Mouse (Mus musculus) c-Kit-positive CD71-negative TER-119-negative erythroid progenitor cells, embryonic 14.5 days (primary cell): ENCODE results near the gene Ppp2r5a.
A peak's percentile ranks its signal among the peaks of the same experiment; 100 is the strongest.

Experiments used
- DNase-seq: peaks from one replicate; pipeline ENCODE4 v3.0.0-alpha.2; 2013; ENCODE audit warnings: low read depth

The Ppp2r5a gene

DNA sequence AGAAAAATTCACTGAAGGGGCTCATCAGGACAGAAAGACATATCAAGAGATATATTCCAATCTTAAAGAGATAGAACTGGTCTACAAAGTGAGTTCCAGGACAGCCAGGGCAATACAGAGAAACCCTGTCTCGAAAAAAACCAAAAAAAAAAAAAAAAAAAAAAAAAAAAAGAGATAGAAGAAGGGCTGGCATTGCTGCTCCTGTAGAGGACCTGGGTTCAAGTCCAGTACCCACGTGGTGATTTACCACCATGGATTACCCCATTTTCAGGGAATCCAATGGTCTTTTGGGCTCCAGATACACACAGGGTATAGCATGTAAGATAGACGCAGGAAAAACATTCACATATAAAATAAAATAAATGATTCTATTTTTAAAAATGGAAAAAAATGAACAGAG is 22.2 kb downstream of the Ppp2r5a start:
- no peak for DNase-seq

DNA sequence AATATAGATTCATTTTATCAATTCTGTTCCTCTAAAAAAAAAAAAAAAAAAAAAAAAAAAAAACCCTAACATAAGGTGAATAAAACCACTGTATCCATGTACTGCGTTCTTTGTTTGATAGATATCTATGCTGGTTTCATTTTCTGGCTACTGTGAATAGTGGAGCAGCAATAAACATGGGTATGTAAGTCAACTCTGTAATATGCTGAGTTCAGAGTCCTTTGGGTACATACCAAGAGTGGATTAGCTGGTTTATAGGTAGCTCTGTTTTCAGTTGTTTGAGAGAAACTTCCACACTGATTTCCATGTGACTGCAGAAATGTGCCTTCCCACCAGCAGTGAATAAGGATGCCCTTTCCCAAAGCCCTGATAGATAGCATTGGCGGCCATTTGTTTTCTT is 25.0 kb downstream of the Ppp2r5a start:
- no peak for DNase-seq

DNA sequence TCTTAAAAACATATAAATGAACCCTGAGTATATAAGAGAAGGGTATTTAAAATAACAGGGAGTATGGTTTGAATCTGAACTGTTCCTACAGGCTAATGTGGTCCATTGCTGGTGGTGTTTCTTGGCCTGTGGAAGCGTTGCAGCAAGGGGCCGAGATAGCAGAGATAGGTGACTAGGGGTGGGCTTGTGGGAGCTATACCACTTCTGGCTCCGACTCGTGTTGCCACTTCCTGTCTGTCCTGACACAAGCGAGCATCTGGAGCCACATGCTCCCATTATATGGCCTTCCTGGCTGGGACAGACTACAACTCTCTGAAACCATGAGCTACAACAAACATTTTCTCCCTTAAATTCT is 27.5 kb downstream of the Ppp2r5a start:
- no peak for DNase-seq

DNA sequence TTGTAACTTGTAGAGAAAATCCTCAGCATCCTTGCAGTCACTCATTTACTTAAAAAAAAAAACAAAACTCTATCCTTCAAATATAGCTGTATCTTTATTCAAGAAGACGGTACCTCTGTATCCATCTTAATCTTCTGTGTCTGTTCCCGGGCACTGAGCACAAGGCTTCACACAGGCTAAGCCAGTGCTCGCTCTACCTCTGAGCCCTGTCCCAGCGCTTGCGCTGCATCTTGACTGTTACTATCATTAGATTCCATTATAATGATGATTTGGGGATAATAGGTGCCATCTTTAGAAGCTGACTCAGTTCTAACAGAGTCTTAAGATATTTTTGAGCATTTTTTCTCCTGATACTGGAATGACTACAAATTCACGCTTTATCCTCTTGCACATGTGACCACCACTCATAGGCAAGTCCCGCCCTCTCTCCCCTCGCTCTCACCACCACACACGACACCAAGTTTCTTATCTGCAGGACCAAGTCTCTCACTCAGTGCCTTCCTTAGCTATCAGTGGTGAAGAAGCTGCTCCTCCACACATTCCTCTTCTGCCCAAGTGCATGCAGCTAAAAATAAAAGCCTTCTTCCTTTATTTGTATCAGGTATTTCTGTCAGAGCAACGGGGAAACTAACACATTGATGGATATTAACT is 28.0 kb downstream of the Ppp2r5a start:
- DNase-seq, result no peak

DNA sequence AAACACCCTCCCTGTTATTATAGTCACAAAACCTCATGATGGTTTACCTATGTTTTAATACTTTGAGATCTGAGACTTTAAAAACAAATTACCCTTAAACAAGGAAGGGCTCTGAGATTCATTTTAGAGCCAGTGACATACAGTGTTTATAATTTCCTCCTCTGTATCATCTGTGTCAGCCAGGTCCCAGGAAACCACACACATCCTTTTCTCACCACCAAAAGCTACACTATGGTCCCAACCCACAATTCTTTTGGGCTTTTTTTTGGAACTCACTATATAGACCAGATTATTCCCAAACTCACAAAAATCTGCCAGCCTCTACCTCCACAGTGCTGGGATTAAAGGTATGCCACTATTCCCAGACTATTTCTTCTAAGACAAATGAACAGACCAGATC is 33.9 kb downstream of the Ppp2r5a start:
- no peak for DNase-seq

DNA sequence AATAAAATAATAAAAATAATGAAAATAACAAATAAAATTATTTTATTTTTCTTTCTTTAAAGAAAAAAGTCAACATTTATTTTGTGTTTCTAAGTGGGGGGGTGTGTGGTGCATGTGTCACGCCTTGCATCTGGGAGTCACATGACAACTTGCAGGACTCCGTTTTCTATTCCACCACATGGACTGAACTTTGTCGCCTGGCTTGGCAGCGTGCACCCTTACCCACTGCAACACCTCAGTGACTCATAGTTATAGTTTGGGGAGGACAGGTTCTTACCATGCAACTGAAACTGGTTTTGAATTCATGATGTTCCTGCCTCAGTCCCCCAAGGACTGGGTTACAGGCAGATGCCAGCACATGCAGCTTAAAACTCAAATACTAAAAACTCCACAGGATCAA is 34.9 kb downstream of the Ppp2r5a start:
- DNase-seq, result no peak

DNA sequence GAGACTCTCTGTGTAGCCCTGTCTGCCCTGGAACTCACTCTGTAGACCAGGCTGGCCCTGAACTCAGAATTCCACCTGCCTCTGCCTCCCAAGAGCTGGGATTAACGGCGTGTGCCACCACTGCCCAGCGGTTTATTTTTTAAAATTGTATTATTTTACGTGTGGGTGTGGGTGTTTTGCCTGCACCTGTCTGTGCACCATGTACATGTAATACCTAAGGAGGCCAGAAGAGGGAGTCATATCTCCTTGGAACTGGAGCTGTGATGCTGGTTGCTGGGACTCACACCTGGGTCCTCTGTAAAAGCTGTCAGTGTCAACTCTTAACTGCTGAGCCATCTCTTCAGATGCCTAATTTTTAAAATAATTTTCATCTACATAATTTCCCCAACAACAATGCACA is 38.6 kb downstream of the Ppp2r5a start:
- DNase-seq, result peak; percentile 53

DNA sequence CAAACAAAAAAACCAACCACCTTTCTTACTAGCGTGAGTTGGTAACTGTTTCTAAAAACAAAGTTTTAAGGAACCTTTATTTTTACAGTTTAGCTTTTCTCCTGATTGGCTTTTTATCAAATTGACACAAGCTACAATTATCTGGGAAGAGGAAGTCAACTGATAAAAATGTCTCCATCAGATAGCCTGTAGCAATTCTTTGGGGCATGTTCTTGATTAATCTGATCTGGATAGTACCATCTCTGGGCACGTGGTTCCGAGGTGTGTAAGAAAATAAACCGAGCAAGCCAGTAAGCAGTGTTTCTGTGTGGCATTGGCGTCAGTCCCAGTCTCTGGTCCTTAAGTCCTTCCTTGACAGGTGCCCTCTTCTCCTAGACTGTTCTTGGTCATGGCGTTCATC is 40.7 kb downstream of the Ppp2r5a start:
- no peak for DNase-seq

DNA sequence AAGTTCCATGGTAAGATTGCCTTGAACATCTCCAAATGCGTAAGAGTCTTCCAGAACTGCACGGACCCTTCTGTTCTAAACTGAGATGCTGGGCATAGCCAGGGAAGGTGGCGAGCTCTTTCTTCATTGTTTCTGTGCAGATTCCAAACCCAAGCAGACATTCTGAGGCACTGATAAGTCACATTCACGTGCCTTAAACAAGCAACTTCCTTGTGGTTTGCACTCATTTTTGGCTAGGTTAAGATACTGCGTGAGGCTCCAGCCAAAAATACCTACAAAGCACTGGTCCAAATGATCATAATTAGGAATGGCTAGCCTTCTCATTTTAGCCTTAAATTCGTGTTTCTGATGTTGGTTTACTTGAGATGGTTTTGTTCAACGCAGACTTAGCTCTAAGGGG is 43.6 kb downstream of the Ppp2r5a start:
- no peak for DNase-seq

DNA sequence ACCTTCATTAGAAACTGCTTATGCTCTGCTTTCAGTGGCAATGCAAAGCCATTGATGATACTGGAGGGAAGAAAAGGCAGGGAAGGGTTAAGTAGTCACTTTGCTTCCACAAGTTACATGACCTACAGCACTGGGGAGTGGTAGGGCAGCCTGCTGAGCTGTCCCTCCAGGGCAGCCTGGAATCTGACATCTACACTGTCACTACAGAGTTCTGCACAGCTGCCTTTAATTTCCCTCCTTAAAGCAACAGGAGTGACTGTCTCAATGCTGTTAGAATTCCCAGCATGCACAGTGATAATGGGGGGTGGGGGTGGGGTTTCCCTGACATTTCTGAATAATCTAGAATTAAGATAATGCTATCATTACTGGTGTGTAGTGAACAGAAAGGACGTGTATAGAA is 46.1 kb downstream of the Ppp2r5a start:
- DNase-seq, result no peak

DNA sequence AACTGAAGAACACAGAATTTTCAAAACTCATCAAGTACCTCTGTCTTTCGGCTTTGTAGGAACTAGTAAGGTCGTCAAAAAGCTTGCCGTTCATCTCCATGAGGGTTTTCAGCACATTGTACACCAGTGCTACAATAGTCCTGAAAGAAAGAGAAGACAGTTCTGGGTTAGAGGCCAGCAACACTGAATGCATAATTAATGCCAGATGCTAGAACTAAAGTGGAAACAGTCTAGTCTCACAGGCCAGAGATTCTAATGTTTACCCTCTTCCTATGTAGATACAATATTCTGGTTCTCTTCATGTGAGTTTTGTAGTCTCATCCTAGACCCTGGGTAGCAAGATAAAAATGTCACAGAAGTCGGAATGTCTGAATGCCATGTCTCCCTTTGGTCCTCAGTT is 49.2 kb downstream of the Ppp2r5a start:
- no peak for DNase-seq

DNA sequence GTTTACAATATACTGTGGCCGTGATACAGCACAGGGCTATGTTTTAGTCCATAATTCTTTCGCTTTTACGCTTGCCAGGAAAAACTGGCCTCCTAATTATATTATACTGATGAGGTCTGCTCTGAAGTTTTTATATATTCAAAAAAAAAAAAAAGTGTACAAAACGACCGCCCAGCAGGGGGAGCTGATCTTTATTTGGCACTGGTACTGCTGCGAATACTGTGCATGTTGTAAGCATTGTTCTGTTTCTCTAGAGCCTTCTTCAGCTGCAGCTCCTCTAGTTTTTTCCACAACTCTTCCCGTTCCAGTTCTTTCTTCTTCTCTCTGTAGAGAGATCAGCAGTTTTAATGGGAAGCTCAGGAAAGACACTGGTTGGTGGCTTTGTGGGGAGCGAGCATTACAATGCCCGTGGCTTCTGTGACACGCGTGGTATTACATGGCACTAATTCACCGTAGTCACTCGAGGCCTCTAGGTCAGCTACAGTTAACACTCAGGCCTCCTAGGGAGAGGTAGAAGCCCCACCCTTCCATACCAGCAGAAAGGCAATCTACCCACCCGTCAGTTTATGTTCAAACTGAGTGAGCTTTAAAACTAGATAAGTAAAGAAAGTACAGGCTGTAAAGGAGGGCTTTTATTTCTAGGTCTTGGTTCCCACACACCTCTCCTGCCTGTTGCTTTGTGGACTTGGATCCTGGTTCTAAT is 50.1 kb downstream of the Ppp2r5a start:
- DNase-seq, result no peak

DNA sequence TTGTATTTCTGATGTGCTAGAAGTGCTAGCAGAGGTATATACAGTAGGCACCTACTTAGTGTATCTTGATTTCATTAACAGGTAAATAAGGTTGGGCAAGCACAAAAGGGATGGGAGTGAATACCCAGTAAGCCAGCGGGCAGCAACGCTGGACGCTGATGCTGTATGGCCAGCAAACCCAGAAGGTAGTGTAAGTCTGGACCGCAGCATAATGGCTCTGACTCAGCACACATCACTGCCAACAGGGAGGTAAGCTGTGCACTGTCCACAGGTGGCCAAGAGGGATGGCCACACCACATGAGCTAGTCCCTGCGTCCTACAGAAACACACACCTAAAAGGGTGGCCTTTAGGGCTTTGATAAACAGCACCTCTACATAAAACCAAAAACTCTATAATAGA is 52.7 kb downstream of the Ppp2r5a start:
- DNase-seq, result no peak

DNA sequence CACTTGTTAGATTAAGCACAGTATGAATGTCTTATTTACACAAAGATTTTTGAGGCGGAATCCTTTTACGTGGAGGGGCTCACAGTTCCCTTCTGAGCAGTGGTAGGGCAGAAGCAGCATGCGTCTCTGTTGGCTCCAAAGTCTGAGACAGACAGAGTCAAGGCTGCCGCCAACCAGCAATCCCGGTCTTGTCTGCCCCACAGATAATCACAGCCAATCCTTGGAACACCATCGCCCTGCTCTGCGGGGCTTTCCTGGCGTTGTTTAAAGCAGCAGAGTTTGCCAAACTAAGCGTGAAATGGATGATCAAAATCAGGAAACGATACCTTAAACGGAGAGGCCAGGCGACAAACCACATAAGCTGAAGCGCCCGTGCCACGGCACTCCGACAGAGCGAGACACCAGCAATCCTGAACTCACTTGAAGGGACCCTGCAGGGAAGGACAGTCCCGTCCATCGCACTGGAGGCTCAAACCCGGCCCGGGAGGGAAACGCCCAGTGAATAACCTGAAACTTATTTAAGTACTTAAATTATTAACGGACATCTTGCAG is 53.5 kb downstream of the Ppp2r5a start:
- no peak for DNase-seq

DNA sequence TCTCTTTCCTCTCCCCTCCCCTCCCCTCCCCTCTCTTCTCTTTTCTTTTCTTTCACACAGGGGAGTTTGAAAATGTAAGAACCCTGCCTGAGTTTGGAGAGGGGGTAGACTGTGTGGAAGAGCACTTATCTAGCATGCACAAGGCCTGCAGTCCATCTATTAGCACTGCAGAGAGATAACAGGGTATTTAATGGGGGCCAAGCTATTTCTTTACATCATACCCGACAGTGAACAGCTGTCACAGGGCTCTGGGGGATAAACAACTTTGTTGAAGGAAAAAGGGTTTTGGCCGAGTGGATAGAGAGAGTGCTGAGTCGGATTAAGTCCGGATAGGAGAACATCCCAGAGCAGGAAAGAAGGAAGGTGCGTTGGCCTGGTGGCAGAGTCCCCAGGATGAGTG is 54.1 kb downstream of the Ppp2r5a start:
- DNase-seq, result no peak

DNA sequence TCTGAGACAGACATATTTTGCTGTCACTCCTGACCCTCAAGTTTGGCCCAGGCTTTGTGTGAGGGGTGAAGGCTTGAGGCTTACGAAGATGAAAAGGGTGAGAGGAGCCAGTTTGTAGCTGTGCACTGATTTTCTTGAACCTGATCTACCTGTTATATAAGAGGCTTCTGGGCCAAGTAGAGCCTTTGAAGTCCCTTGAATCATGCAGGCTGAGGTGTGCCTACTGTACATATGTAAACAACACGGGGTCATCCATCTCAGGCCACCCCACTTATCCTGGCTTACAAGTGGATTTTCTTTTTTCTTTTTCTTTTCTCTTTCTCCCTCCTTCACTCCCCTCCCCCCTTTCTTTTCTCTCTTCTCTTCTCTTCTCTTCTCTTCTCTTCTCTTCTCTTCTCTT is 54.5 kb downstream of the Ppp2r5a start:
- no peak for DNase-seq

DNA sequence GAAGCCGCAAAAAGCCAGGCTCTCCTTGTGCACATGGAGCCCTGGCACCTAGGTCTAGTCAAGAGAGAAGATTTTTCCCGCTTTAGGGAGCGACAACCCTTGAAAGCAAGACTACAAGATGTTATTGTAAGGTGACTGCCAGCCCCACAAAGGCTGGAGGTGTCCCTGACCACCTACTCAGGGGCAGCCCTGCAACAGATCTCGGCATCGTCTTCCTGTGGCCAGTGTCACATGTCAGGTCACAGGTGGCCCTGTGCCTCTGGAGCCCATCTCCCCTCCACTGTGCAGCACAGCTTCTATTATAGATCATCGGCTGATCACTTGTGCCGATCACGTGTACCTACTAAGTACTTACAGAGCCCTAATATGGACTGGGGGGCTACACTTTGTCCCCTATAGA is 55.5 kb downstream of the Ppp2r5a start:
- no peak for DNase-seq

DNA sequence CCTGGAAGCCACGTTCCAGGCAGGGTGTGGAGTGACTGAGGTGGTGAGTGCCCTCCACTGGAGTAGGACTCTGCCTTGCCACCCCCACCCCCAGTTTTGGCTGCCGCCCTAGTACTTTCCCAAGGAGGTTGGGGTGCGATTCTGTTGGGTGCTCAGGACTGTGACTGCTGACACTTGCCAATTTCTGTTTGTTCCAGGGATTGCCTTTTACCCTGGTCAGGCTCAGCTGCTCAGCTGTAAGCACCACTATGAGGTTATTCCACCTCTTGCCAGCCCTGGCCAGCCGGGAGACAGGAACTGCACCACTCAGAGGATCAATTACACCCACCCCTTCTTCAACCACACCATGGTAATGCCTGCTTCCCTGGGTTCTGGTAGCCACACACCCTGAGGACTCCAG is 62.5 kb downstream of the Ppp2r5a start:
- DNase-seq, result no peak

DNA sequence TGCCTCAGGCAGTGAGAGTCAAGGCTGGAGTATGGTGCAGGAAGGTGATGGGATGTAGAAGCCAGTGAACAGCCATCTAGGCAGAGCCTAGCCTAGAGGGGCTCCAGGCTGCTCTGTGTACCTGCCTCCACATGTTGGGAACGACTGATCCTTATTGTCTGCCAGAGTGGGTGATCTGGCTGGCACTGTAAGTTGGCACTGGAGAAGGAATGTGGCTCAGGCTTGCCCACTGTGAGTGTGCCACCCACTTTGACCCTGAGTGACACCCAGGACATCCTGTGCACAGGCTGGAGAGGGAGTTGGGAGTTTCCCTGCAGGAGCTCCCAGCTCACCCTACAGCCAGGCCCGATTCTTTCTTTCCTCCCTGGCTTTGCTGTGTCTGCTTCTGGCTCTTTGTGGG is 63.2 kb downstream of the Ppp2r5a start:
- no peak for DNase-seq

DNA sequence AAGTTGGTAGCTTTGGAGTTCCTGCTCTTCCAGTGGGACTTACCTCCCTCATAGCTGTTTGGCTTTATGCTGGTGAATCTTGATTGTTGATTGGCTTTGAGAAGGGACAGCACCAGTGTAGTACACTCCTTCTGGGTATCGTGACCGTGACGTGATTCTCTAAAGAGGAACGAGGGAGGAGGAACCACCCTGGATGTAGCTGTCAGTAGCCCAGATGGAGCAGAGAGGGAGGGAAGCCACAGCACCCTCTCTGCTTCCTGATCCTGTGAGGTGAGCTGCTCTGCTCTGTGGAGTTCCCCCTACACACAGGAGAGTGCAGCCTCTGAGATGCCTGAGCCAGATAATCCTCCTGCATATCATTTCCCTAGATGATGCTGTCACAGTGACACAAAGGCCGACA is 68.6 kb downstream of the Ppp2r5a start:
- no peak for DNase-seq

DNA sequence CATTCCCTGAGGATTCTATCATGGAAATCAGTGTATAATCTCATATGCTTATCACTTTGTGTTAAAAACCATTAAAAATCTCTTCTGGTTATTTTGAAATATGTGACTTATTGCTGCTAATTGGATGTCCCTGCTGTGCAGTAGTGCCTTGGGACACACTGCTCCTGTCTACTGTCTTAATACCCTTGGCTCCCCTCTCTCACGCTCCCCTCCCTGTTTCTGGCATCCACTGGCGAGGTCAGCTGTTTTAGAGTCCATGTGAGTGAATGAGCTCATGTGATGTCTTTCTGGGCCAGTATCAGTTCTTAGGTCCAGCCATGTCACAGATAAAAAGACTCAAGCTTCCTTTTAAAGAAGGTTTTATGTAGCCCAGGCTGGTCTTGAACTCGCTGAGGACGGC is 72.7 kb downstream of the Ppp2r5a start:
- no peak for DNase-seq

DNA sequence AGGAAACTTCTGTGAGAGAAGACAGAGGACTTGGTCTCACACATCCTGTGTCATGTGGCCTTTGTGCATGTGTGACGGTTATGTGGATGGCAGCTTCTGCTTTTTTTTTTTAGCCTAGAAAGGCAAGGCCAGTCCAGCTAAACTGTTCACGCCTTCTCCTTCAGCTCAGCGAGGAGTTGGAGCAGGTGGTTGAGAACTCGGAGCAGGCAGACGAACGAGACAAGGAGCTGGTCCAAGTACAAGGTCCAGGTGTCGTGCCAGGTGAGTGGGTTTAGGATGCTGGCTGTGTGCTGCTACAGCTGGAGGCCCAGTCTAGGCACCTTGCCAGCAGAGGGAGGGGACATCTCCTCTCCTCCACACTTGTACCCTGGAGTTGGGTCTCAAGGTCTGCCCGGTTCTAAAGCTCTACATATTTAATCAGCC is 75.0 kb downstream of the Ppp2r5a start:
- DNase-seq, result no peak

DNA sequence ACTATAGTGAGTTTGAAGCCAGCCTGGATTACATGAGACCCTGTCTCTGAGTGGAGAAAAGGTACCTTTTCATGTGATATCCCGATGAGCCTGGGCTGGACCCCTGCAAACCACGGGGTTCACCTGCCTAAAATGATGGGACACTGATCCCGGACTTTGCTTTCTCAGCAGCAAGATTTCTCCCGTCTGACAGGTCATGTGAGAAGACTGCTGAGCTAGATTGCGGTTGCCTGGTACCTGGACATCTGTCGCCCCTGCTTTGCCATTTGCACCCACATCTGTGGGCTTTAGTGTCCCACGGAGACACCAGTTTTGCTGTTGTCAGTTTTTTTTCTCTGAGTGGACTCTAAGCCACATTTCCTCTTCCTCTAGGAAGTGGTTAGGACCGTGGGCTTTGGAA is 75.8 kb downstream of the Ppp2r5a start:
- no peak for DNase-seq
